Mouse (Mus musculus) hindlimb bud, embryonic 11.5 days (tissue): ENCODE measurements at regions not wholly inside any gene's neighbourhood (a gene's known extent, or its start where the extent isn't known, plus 50 kb on each side); places are given as distances from the start of the nearest gene placed in this dataset.

ENCODE experiments used
- DNase-seq: peaks from one replicate; pipeline ENCODE4 v3.0.0-alpha.2; 2012; ENCODE audit warnings: low read depth, low spot score; ENCODE audit errors: extremely low spot score

- no peak for DNase-seq
Measured at GRCm38 (mm10) chr8:42973619-42974539, 167.4 kb downstream of the Triml1 start.

GRCm38 (mm10) chr8:42972545-42972944 lies 168.7 kb downstream of the Triml1 start:
- DNase-seq = no peak

DNA sequence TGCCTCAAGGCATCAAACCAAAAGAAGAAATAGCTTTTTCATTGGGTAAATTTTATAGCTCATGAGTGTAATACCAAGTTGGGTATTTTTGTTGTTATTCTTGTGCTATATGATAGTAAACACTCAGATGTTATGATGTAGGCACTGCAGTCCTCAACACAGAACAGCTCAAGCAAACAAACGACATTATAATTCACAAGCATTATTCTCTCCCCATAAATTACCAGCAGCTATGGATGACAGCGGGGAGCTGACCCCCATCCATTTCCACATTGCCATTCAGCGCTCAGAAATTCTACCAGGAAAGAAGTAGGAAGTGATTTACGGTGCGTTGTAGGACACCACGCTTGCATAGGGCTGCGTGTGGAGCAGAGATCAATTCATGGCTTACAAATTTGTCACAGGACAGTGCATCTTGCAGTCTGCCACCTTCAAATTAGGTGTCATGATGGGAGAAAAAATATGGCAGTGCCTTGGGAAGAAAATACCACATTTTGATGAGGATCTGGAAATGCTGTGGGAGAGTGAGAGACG lies 173.4 kb downstream of the Triml1 start:
- DNase-seq = peak; percentile 35

DNA sequence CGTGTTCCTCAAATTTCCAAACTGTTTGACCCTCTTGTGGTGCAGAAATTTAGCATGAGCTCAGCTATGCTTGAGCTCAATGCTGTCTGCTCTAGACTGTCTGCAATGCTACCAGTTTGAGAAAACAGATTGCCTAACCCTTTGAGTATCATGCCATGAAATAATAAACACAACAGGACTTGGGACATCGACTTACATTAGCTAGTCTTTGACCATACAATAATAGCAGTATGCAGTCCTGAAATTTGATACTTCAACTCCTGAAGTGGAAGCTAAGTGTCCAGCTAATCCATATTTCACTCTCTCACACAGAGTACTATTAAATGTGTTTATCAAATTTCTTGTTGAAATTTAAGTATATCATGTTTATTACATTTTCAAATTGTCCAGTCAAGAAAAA lies 176.8 kb downstream of the Triml1 start:
- DNase-seq = no peak

GRCm38 (mm10) chr8:42958052-42958805 lies 183.1 kb downstream of the Triml1 start:
- no peak for DNase-seq

GRCm38 (mm10) chr8:42932609-42933008 lies 208.7 kb downstream of the Triml1 start:
- no peak for DNase-seq

GRCm38 (mm10) chr8:42891658-42892057 lies 249.6 kb downstream of the Triml1 start:
- no peak for DNase-seq

GRCm38 (mm10) chr8:42886516-42886915 lies 254.8 kb downstream of the Triml1 start:
- DNase-seq = no peak

- no peak for DNase-seq
Measured at GRCm38 (mm10) chr8:42870262-42870661, 271.0 kb downstream of the Triml1 start.
